Mouse (Mus musculus) right cerebral cortex, adult 18-20 months (tissue): ENCODE measurements around the gene Mecp2.
"Not testable (repeated sequence)": the region's sequence is repeated elsewhere in the genome, so short reads cannot be mapped to it uniquely, and the experiment has no call there.

Source experiments
- DNase-seq: peaks from one replicate; pipeline ENCODE4 v3.0.0; 2022; ENCODE audit warnings: mixed read lengths

The Mecp2 gene

DNA sequence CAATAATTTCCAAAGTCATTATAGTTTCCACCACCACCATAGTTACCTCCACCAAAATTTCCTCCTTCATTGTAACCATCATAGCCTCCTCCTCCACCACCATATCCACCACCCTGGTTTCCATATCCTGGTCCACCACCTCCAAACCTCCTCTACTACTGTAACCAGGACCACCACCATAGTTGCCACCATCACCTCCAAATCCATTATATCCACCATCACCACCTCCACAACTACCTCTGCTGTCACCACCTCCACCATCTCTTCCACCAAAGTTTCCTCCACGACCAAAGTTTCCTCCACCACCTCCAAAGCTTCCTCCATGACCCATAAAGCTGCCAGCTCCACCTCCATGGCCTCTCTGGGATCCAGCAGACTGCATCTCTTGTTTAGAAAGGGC lies at the start of gene Mecp2:
Mecp2 (minus strand) TSS at position 101 of the 400 bp plus-strand sequence.
- DNase-seq, result not testable (repeated sequence)

GRCm38 (mm10) chrX:74176959-74177358 lies 41.8 kb upstream of the Mecp2 start, which contains the start of gene Tktl1:
Gene Tktl1 (plus strand): TSS chrX:74177259.
- DNase-seq, result no peak

GRCm38 (mm10) chrX:74167738-74168137 lies 32.6 kb upstream of the Mecp2 start, which contains the start of gene Tex28:
Gene Tex28 (minus strand): TSS chrX:74167838.
- no peak for DNase-seq

DNA sequence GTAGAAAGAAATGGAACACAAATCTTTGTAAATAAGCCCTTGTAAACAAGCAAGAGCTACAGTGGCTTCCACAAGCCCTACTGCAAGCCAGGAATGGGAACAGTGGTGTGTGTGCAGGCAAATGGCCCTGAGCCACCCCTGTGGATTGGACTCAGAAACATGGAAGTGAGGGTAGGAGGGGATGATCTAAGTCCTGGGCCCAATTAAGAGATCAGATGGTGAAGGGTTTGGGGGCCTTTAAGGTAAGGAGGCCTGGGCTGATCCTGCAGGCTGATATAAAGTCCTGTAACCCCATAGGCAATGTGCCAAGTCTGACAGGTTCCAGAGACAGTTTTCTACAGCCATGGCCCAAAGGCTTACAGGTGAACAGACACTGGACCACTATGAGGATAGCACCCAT lies 8.0 kb downstream of the Mecp2 start, which contains the start of gene Opn1mw:
Opn1mw (plus strand) TSS at position 301 of the 400 bp plus-strand sequence.
- DNase-seq, result no peak

DNA sequence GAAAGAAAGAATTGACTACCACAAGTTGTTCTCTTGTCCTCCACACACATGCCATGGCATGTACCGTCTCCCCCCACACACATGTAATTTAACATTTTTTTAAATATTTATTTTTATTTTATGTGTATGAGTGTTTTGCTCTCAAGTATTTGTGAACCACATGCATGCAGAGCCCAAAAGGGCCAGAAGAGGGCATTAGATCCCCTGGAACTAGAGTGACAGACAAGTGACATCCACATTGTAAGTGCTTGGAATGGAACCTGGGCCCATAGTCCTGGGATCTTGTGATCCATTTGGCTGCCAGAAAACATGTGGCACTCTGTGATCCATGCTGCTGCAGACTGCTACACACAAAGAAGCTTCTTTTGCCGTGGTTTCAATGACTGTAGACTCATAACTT lies 10.2 kb downstream of the Mecp2 start:
- no peak for DNase-seq

DNA sequence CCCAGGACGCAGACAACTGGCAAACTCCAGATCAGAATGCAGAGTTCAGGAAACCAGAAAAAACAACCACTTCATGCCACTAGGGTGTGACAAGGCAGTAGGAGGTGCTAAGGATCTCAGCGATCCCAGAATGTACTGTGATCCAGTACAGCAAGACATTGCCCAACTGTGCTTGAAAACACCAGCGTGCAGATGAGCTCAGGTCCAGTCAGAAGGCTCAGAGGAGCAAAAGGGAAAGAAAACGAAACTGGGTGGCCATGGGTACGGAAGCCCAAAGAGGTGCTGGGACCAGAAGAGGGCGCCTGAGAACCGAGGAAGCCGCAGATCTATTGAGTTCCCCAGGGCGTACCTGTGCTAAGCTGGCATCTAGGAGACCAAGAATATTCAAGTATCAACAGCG lies 19.7 kb downstream of the Mecp2 start:
- peak; percentile 57 for DNase-seq

- DNase-seq, result no peak
Measured at GRCm38 (mm10) chrX:74114036-74114435, 21.1 kb downstream of the Mecp2 start.

GRCm38 (mm10) chrX:74108747-74109146 lies 26.4 kb downstream of the Mecp2 start:
- DNase-seq, result no peak

GRCm38 (mm10) chrX:74105916-74106315 lies 29.2 kb downstream of the Mecp2 start:
- DNase-seq, result no peak

GRCm38 (mm10) chrX:74103457-74104188 lies 31.5 kb downstream of the Mecp2 start:
- peak; percentile 7 for DNase-seq

DNA sequence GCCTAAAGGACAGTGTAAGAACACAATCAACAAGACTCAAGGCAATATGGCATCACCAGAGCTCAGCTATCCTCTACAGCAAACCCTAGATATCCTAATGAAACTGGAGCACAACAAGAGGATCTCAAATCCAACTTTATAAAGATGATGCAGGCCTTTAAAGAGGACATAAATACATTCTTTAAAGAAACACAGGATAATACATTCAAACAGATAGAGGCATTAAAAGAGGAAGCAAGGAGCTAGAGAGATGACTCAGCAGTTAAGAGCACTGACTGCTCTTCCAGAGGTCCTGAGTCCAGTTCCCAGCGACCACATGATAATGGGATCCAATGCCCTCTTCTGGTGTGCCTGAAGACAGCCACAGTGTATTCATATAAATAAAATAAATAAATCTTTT lies 40.0 kb downstream of the Mecp2 start:
- no peak for DNase-seq

- peak; percentile 98 for DNase-seq
Measured at GRCm38 (mm10) chrX:74085601-74086038, 49.5 kb downstream of the Mecp2 start.

GRCm38 (mm10) chrX:74084946-74085498 lies 50.1 kb downstream of the Mecp2 start:
- peak; percentile 86 for DNase-seq

DNA sequence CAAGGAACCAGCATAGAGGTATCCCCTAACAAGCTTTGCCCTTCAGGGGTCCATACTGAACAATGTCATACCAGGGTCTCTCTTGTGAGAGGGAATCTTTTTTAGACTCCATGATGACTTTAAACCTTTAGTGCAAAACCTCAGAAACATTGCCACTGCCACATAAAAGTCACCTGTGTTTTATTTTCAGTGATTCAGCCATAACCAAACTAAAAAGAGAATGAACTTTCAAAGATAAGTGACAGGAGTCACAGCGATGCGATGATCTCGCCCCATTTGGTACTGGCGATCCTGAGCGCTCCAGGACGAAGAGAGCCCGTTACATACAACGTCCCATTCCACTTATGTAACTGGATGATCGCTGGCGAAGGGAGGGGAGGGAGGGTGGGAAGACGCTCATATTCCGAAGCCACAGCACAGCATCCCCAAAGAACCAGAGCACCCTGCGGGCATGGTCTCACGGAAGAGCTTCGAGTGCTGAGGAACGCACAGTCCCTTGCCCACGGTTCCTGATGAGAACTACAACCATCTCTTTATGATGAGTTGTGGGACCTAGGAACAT lies 50.8 kb downstream of the Mecp2 start:
- DNase-seq, result peak; percentile 3

DNA sequence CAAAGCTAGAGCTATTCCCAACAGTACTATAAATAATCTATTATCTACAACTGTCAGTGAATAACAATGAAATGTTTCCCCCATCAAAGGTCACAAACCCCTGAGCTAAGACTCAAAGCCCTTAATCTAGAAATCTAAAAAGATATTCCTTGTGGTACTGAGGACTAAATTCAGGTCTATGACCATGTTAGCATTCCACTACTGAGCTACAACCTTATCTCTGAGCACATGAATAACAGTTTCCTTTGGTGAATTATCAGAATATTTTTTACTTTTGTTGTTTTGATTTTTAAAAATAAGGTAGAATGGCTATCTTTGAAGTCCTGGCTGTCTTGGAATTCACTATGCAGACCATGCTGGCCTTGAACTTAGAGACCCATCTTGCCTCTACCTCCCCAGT lies 64.4 kb downstream of the Mecp2 start:
- no peak for DNase-seq

DNA sequence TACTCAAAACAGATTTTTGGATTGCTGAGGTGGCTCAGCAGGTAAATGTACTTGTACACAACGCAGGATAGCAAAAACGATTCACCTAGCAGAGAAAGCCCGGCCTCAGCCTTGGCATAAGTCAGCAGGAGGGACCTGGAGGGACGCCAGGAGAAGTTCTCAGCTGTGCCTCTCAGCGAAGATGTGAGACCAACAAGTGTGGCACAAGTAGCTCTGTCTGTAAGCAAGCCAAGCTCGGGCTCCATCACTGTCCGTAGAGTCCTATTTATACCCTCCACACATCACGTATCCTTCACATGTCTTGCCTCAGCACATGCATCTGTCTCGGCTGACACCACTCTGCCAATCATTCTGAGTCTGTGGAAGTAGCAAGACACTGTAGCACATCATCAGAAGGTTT lies 67.3 kb downstream of the Mecp2 start:
- peak; percentile 29 for DNase-seq

DNA sequence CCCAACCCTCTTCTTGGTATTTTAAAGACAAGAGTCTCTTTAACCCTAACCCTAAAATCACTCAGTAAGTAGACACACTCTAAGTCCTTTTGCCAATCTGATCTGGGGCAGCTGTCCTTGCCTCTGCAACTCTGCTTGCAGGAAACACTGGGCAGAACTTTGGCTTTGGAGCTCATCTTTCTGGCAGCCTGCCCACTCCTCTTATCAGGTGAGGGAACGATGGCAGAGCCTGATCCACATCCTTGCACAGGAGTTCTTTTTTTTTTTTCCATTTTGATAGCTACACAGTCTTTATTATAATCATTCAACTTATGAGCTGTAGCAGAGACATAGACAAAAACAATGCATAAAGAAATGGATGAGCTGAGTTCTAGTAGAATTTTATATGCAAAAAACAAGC lies 90.1 kb downstream of the Mecp2 start:
- no peak for DNase-seq

- no peak for DNase-seq
Measured at GRCm38 (mm10) chrX:74037702-74038375, 97.3 kb downstream of the Mecp2 start.

DNA sequence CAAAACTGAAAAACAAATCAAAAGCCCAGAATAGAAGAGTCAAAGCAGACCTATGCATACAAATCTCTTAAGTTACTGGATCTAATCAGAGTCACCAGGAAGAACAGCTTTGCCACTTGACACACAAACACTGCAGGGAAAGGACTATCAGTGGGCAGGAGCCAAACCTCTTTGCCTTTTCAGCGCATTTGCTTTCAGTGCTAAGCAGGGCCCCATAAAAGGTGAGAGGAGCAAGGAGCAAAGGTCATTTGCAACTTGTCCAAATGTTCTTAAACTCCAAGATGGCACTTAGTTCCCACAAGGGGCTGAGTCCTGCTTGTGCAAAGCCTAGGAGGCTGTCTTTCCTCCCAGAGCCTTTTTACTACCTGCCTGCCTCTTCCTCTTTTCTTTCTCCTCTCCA lies 105.2 kb downstream of the Mecp2 start:
- DNase-seq, result no peak

DNA sequence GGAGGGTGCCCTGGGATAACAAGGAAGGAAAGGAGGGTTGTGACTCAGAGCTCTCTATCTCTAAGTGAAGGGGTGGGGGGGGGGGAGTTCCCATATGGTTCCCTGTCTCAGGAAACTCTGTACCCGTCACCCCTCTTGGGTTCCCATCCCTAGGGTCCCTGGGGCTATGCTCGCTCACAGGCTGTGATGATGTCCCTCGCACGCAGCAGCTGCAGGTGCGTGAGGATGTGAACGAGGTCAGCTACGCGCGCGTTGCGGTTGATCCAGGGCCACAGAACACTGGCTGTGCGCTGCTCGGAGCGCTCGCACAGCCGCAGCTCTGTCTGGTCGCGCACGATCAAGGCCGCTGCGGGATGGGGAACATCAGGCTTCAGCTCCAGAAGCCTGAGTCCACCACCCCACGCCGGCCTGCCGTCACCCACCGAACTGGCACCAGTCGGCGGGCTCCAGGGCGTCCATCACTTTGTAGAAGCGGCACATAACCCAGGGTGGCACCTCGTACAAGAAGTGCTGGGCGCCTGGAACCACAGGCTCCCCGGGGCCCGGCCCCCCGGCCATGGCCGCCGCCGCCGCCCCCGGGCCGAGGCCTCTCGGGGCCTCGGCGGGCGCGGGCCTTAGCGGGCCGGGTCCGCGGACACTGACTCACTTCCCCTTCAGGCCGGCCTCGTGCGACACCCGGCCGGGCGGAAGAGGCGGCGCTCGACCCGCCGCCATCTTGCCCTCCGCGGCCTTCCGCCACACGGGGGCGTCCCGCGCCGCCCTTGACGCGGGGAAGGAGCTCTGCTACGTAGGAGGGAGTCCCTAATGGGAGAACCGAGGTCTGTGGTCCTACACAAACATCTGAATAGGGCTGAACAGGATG lies 111.7 kb downstream of the Mecp2 start, which contains the start of gene Irak1:
Irak1 (minus strand) TSS at position 731 of the 862 bp plus-strand sequence.
- DNase-seq, result peak; percentile 68

- DNase-seq, result no peak
Measured at GRCm38 (mm10) chrX:74022795-74023187, 112.4 kb downstream of the Mecp2 start.

DNA sequence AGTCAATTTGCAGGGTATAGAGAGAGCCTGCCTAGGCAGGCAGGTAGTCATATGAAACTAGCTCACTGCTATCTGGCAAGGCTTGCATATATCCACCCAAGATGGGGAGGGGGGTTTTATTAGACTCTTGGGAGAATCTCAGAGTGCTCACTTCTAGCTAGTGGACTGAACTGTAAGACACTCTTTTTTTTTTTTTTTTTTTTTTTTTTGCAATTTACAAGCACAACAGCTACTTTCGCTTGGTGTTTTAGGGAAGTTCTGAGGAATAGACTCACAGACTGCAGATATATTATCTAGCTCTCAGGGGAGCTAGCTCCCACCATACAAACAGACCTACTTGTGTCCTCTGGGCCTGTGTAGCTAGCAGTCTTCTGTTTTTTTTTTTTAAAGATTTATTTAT lies 120.6 kb downstream of the Mecp2 start:
- no peak for DNase-seq
